ENCODE assay signal across 8 mouse cellular contexts in the genomic region with DNA sequence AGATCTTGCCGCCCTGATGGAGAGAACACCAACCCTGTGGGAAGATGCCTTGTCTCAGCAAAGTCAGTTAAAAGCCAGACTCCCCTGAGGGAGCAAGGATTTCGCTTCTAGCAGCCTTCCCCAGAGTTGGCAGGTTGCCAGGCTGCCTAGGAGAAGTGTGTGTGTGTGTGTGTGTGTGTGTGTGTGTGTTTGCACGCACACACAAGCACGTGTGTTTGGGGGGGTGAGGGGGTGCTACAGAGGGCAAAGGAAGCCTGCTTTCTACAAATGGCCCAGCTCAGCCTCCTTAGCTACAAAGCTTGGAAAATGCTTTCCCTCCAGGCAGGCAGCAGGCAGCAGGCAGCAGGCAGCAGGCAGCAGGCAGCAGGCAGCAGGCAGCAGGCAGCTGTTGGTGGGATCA. TPM values are rescaled to one million over a fixed set of nuclear protein-coding genes. Genes with fewer than 3 reads are reported as not detected.
A peak's percentile ranks its signal among the peaks of the same experiment; 100 is the strongest.
DNase-seq lines count a peak whose midpoint lies in the region; ATAC-seq and TF ChIP-seq lines count a peak whose summit lies in the region.

No protein-coding gene starts in this region.

- H3K27me3 ChIP-seq in limb, embryonic 12.5 days: no peaks in the 10 kb centered on the region
- no peaks in the 10 kb centered on the region for H3K27me3 ChIP-seq in midbrain, postnatal 0 days (ENCODE audit: insufficient read depth, low read length)

- TF ChIP-seq CTCF in midbrain, postnatal 0 days (IDR thresholded peaks at IDR 0.05): no peak

- DNase-seq in cerebellum, adult 11-12 months: peak; percentile 48
- peak; percentile 81 for DNase-seq in 3T3-L1 (ENCODE audit: low read depth, low spot score)
- peak; percentile 76 to 80 for DNase-seq in cerebellum, postnatal 10 days
- peak; percentile 39 to 50 for DNase-seq in heart, postnatal 36 days
- peak; percentile 84 for DNase-seq in midbrain, postnatal 0 days (ENCODE audit: low spot score)

- H3K27ac ChIP-seq in limb, embryonic 12.5 days: peak overlapping the region; percentile 86
- H3K27ac ChIP-seq in midbrain, postnatal 0 days (ENCODE audit: low read depth, low read length): no peak overlapping the region

- H3K36me3 ChIP-seq in limb, embryonic 12.5 days: no peaks in the 10 kb centered on the region; the same call in 1 of the 2 replicates
- no peaks in the 10 kb centered on the region for H3K36me3 ChIP-seq in midbrain, postnatal 0 days (ENCODE audit: insufficient read depth, low read length)

- no peaks in the 10 kb centered on the region for H3K9me3 ChIP-seq in limb, embryonic 12.5 days
- H3K9me3 ChIP-seq in midbrain, postnatal 0 days (ENCODE audit: low read length): no peaks in the 10 kb centered on the region

- ATAC-seq in cerebellum, adult (ENCODE audit: insufficient number of reproducible peaks, low FRiP score, low TSS enrichment): no peak
- ATAC-seq in limb, embryonic 12.5 days (ENCODE audit: insufficient number of reproducible peaks, insufficient read depth, low FRiP score, low TSS enrichment, low read depth): peak; percentile 8; the same call in 1 of the 2 replicates
- no peak for ATAC-seq in midbrain, postnatal 0 days (ENCODE audit: low FRiP score)
- no peak for ATAC-seq in frontal cortex, adult (ENCODE audit: low TSS enrichment)

- 0 out of 2 replicates have a peak overlapping the region, but pooled peaks have one; percentile 12 for H3K9ac ChIP-seq in limb, embryonic 12.5 days (replicated peaks)
- H3K9ac ChIP-seq in midbrain, postnatal 0 days (replicated peaks; ENCODE audit: low read length, poor library complexity, severe bottlenecking): 0 out of 2 replicates have a peak overlapping the region, but pooled peaks have one; percentile 24

- H3K4me1 ChIP-seq in limb, embryonic 12.5 days (replicated peaks): peaks cover 83% of the 10 kb centered on the region
- H3K4me1 ChIP-seq in midbrain, postnatal 0 days (ENCODE audit: insufficient read depth, low read length): peaks cover 59% of the 10 kb centered on the region

- H3K4me3 ChIP-seq in limb, embryonic 12.5 days (replicated peaks): no peak overlapping the region
- H3K4me3 ChIP-seq in midbrain, postnatal 0 days (ENCODE audit: low read depth, low read length): no peak overlapping the region

- intact Hi-C loops in heart, postnatal 36 days (cut with DNase I): no loop called here

- 2% methylated on average over 4 of the region's 4 CpGs for WGBS in limb, embryonic 12.5 days
- 0% methylated on average over 4 of the region's 4 CpGs for WGBS in midbrain, postnatal 0 days

- peak overlapping the region; percentile 42 for H3K4me2 ChIP-seq in limb, embryonic 12.5 days
- peak overlapping the region; percentile 35 for H3K4me2 ChIP-seq in midbrain, postnatal 0 days (ENCODE audit: low read depth, low read length, poor library complexity, severe bottlenecking)

RNA-seq across cellular contexts. Expression of a gene that starts 6.4 kb away (rescaled TPM):
- under 1 TPM; 0.92 to 0.95 TPM for total RNA-seq in heart, postnatal 36 days (2021)
- polyA plus RNA-seq in limb, embryonic 12.5 days (2016; fragmentation: Nextera tagmentation; extraction: Ambion mirVana): 10.6 and 11.4 TPM in 2 replicates
- total RNA-seq in midbrain, postnatal 0 days (2014; rRNA removed): 156 and 160 TPM in 2 replicates
- 28.1 and 32.1 TPM in 2 replicates for polyA plus RNA-seq in midbrain, postnatal 0 days (2015; fragmentation: Nextera tagmentation; extraction: Ambion mirVana)

Comparison
In these comparisons a context has a peak if more than half of its experiments do, and no peak if none do; other contexts are left out.
1. RNA of a gene that starts 6.4 kb away (total RNA-seq): 156 to 160 TPM in midbrain, postnatal 0 days; 0.92 to 0.95 TPM in heart, postnatal 36 days; every median in the first group is over 10 times any median in the second.
2. Peak in every context shown above with its lines, with median percentiles within 50 percentile points of each other: DNase-seq.